Mouse (Mus musculus) G1E (cell line): ENCODE results near the gene Cldn5. TPM values are rescaled to one million over a fixed set of nuclear protein-coding genes. Genes with fewer than 3 reads are reported as not detected.

ENCODE experiments used
- ATAC-seq: 2 replicates; pipeline ENCODE4 v1.8.0; 2016; ENCODE audit warnings: mild to moderate bottlenecking; ENCODE audit not compliant: insufficient number of reproducible peaks, poor library complexity, low FRiP score, severe bottlenecking; ENCODE audit errors: extremely low read depth
- DNase-seq: peaks from one replicate; pipeline ENCODE4 v3.0.0; 2012; ENCODE audit warnings: low spot score
- H3K27me3 ChIP-seq: 2 replicates; pipeline ENCODE4 v1.6.1; 2012; ENCODE audit warnings: mild to moderate bottlenecking, low read length, inconsistent platforms; ENCODE audit not compliant: insufficient read depth
- H3K36me3 ChIP-seq: replicated peaks from 2 replicates; pipeline ENCODE3; 2012; ENCODE audit warnings: mild to moderate bottlenecking, inconsistent platforms
- H3K4me1 ChIP-seq: 2 replicates; pipeline ENCODE4 v1.6.1; 2012; ENCODE audit warnings: low read depth, low read length, inconsistent platforms, mixed read lengths; ENCODE audit not compliant: insufficient read depth
- H3K4me3 ChIP-seq: 2 replicates; pipeline ENCODE4 v1.5.1; 2012; ENCODE audit warnings: low read depth, mild to moderate bottlenecking, inconsistent platforms, low read length, moderate library complexity, mixed read lengths
- H3K9me3 ChIP-seq: replicated peaks from 2 replicates; pipeline ENCODE4 v1.6.1; 2012; ENCODE audit warnings: inconsistent platforms
- CTCF ChIP-seq: IDR thresholded peaks from 2 replicates; pipeline ENCODE4 v1.5.1; 2012; ENCODE audit warnings: low read depth, low read length, inconsistent platforms, mixed read lengths
- GATA1 ChIP-seq: IDR thresholded peaks from 2 replicates; pipeline ENCODE4 v1.6.1; 2012; ENCODE audit warnings: borderline replicate concordance, low read length, inconsistent platforms, mixed read lengths
- GATA2 ChIP-seq: IDR thresholded peaks from 2 replicates; pipeline ENCODE4 v1.6.1; 2012; ENCODE audit warnings: low read depth, low read length, inconsistent platforms, borderline replicate concordance
- POLR2AphosphoS5 ChIP-seq: IDR thresholded peaks from 2 replicates; pipeline ENCODE4 v1.6.1; 2012; ENCODE audit warnings: low read depth, low read length, inconsistent platforms; ENCODE audit not compliant: insufficient replicate concordance
- TAL1 ChIP-seq: conservative IDR thresholded peaks from 2 replicates; pipeline ENCODE4 v1.6.1; 2012; ENCODE audit warnings: low read depth, low read length, inconsistent platforms, mixed read lengths
- polyA plus RNA-seq: library from polyadenylated mRNA; stranded (reverse); fragments of >175 nt; gene quantifications from 2 replicates; pipeline ENCODE4 v1.2.3, GENCODE M21; 2012
- total RNA-seq, 2 experiments: library from RNA; stranded (forward) in 1 of 2; stranded (reverse) in 1 of 2; fragments of 200-1000 nt in 1 of 2; fragments of >200 nt in 1 of 2; fragmentation: Nextera tagmentation in 1 of 2; gene quantifications; 2 replicates each; pipeline ENCODE4 v1.2.3; 2014 to 2017

Cldn5 gene
- total and polyA plus RNA-seq, 3 experiments: 0.03 TPM; not detected in 2

DNA sequence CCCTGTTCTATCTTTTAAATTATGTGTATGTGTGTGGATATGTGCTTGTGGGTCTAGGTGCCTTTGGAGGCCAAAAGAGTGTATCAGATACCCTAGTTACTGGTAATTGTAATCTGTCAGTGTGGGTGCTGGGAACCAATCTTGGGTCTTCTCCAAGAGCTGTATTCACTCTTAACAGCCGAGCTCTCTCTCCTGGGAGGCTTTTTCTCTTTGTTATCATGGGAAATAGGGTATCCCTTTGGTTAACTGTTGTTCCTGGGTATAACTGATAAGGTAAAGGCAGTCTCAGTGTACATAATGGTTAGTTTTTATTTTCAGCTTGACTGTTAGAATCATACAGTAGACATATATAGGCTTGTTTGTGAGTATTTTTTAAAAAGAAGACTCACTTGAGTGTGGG is 45.7 kb downstream of the Cldn5 start:
- H3K27me3 ChIP-seq: no peaks in the 10 kb centered on the region
- TF ChIP-seq TAL1: no peak
- no peaks in the 10 kb centered on the region for H3K9me3 ChIP-seq
- no peak overlapping the region for H3K4me3 ChIP-seq
- peaks cover 6% of the 10 kb centered on the region; the same call in 1 of the 2 replicates for H3K4me1 ChIP-seq
- ATAC-seq: no peak
- no peak for DNase-seq
- H3K36me3 ChIP-seq: peaks cover 99% of the 10 kb centered on the region

DNA sequence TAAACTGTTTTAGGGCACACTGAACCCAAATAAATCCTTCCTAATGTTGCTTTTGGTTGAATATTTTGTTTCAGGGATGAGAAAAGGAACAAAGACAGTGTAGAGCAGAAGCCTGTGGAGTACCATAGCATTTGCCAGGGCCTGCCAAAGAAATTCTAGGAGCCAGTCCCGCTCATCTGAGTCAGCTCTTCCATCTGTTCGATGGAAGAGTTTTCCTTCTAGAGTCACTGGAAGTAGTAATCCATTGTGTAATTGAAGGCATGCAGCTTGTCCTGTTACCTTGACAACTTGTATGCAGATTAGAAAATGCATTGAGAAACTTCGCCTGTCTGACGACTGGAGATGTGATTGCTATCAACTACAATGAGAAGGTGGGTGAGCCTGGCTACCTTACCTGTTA is 46.3 kb downstream of the Cldn5 start:
- H3K27me3 ChIP-seq: no peaks in the 10 kb centered on the region
- ATAC-seq: no peak
- H3K4me3 ChIP-seq: no peak overlapping the region
- no peak for DNase-seq
- peaks cover 99% of the 10 kb centered on the region for H3K36me3 ChIP-seq
- no peaks in the 10 kb centered on the region for H3K9me3 ChIP-seq
- H3K4me1 ChIP-seq: peaks cover 6% of the 10 kb centered on the region; the same call in 1 of the 2 replicates
- TF ChIP-seq GATA1 (no peak), TAL1 (no peak), CTCF (no peak), GATA2 (no peak), POLR2AphosphoS5 (no peak)

Other genes with a start within 250 kb of the Cldn5 start
- not detected in 2 replicates for gene Tbx1, start 186.2 kb upstream of the Cldn5 start, total RNA-seq (2014; fragmentation: Nextera tagmentation)
- gene Tbx1, start 186.2 kb upstream of the Cldn5 start, total RNA-seq (2017): 0.11 TPM in 1 of 2 replicates, not detected in the other
- not detected in 2 replicates for gene Tbx1, start 186.2 kb upstream of the Cldn5 start, polyA plus RNA-seq
- not detected in 2 replicates for gene Gp1bb, start 154.4 kb upstream of the Cldn5 start, total RNA-seq (2014; fragmentation: Nextera tagmentation)
- gene Gp1bb, start 154.4 kb upstream of the Cldn5 start, total RNA-seq (2017): 0.11 TPM in 1 of 2 replicates, not detected in the other
- 0.20 and 0.44 TPM in 2 replicates for gene Gp1bb, start 154.4 kb upstream of the Cldn5 start, polyA plus RNA-seq
- gene Gm49601, start 150.4 kb upstream of the Cldn5 start, total RNA-seq (2014; fragmentation: Nextera tagmentation): not detected in 2 replicates
- 0.33 TPM in 1 of 2 replicates, not detected in the other for gene Gm49601, start 150.4 kb upstream of the Cldn5 start, total RNA-seq (2017)
- not detected in 2 replicates for gene Gm49601, start 150.4 kb upstream of the Cldn5 start, polyA plus RNA-seq
- gene Sept5, start 146.9 kb upstream of the Cldn5 start, total RNA-seq (2014; fragmentation: Nextera tagmentation): not detected in 2 replicates
- 0.05 TPM in 1 of 2 replicates, not detected in the other for gene Sept5, start 146.9 kb upstream of the Cldn5 start, total RNA-seq (2017)
- not detected in 2 replicates for gene Sept5, start 146.9 kb upstream of the Cldn5 start, polyA plus RNA-seq
- gene Ufd1, start 34.9 kb downstream of the Cldn5 start, total RNA-seq (2014; fragmentation: Nextera tagmentation): 78.3 and 79.8 TPM in 2 replicates
- 69.2 and 70.9 TPM in 2 replicates for gene Ufd1, start 34.9 kb downstream of the Cldn5 start, total RNA-seq (2017)
- 7.6 and 9.2 TPM in 2 replicates for gene Ufd1, start 34.9 kb downstream of the Cldn5 start, polyA plus RNA-seq
- 88.5 TPM in 2 replicates for gene Cdc45, start 35.1 kb downstream of the Cldn5 start, total RNA-seq (2014; fragmentation: Nextera tagmentation)
- 88.9 and 96.5 TPM in 2 replicates for gene Cdc45, start 35.1 kb downstream of the Cldn5 start, total RNA-seq (2017)
- 32.4 and 33.1 TPM in 2 replicates for gene Cdc45, start 35.1 kb downstream of the Cldn5 start, polyA plus RNA-seq
- gene 2510002D24Rik, start 59.7 kb downstream of the Cldn5 start, total RNA-seq (2014; fragmentation: Nextera tagmentation): 64.3 and 74.1 TPM in 2 replicates
- gene 2510002D24Rik, start 59.7 kb downstream of the Cldn5 start, total RNA-seq (2017): 45.9 and 59.7 TPM in 2 replicates
- gene 2510002D24Rik, start 59.7 kb downstream of the Cldn5 start, polyA plus RNA-seq: 74.9 and 109 TPM in 2 replicates
- gene Gm28539, start 59.7 kb downstream of the Cldn5 start, total RNA-seq (2014; fragmentation: Nextera tagmentation): not detected in 2 replicates
- not detected in 2 replicates for gene Gm28539, start 59.7 kb downstream of the Cldn5 start, total RNA-seq (2017)
- not detected in 2 replicates for gene Gm28539, start 59.7 kb downstream of the Cldn5 start, polyA plus RNA-seq
- 72.1 and 76.6 TPM in 2 replicates for gene Mrpl40, start 100.0 kb downstream of the Cldn5 start, total RNA-seq (2014; fragmentation: Nextera tagmentation)
- gene Mrpl40, start 100.0 kb downstream of the Cldn5 start, total RNA-seq (2017): 125 and 132 TPM in 2 replicates
- 14.9 and 18.7 TPM in 2 replicates for gene Mrpl40, start 100.0 kb downstream of the Cldn5 start, polyA plus RNA-seq
- 55.4 and 63.8 TPM in 2 replicates for gene Hira, start 100.2 kb downstream of the Cldn5 start, total RNA-seq (2014; fragmentation: Nextera tagmentation)
- gene Hira, start 100.2 kb downstream of the Cldn5 start, total RNA-seq (2017): 42.5 and 46.2 TPM in 2 replicates
- 34.7 and 53.0 TPM in 2 replicates for gene Hira, start 100.2 kb downstream of the Cldn5 start, polyA plus RNA-seq